Mouse (Mus musculus) thymus, postnatal 0 days (tissue): Measurements from ENCODE around the gene Gls. TPM values are rescaled to one million over a fixed set of nuclear protein-coding genes. Genes with fewer than 3 reads are reported as not detected.

Source experiments
- DNase-seq: peaks from one replicate; pipeline ENCODE4 v3.0.0-alpha.2; 2015; ENCODE audit warnings: low spot score
- polyA plus RNA-seq: library from polyadenylated mRNA; unstranded; fragments of >200 nt; fragmentation: Nextera tagmentation; extraction: Ambion mirVana; gene quantifications from 2 replicates; pipeline ENCODE4 v1.2.1, GENCODE M21; 2015

Gls gene
- 30.8 and 38.3 TPM in 2 replicates for polyA plus RNA-seq

DNA sequence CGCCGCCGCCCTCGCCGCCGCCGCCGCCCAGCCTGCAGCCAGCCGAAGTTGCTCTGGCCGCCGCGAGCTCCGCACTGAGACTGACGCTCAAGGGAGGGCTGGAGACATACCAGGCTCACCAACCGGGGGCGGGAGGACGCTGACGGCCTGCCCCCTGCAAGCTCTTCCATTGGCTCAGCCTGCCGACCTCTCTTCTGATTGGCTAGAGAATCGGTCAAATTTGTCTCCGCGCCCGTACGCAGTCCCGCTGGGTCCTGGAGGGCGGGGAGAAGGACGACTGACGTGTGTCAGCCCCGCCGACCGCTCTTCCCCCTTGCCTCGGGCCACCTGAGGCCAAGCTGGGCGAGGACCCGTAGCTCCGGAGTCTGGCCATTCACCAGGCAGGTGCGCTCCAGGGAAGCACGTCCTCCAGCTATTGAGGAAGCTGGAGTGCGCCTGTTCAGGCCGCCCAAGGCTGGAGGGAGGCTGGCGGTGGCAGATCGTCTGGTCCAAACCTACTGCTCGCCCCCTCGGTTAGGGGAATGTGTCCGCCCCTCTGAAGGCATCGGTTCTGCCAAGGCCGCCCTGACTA lies at the start of gene Gls:
TSS of gene Gls (minus strand) at position 90 of the 571 bp plus-strand sequence.
- peak; percentile 97 for DNase-seq

DNA sequence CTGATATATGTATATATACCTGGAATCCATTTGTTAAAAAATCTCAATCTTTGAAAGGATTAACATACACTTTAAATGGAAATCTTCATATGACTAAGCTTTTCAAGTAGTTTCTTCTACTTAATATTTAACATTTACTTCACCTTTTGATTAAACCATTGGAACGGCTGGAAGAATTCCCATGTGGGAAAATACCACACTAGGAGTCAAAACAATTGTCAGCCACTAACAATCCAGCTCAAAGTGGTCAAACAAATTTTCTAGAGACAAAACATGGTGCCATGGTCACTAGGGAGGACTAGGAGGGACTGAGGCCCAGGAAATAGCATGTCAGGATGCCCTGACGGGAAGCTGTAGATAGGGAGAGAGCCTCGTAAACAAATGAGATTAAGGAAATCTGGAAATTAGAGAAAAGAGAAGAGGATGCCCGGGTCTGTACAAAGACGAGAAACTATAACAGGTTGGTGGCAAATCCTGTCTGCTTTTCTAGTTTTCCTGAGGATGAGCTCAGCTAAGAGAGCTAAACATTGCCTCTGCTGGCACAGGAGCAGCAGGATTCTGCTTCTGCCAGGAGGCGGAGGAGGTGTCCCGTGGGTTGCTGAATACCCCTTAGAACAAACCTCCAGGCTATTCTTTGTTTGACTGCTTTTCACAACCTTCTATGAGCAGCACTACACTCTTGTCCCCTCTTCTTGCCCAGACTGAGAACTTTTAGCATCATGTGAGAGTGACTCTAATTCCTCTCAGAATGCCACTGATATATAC lies 47.0 kb upstream of the Gls start:
- no peak for DNase-seq

DNA sequence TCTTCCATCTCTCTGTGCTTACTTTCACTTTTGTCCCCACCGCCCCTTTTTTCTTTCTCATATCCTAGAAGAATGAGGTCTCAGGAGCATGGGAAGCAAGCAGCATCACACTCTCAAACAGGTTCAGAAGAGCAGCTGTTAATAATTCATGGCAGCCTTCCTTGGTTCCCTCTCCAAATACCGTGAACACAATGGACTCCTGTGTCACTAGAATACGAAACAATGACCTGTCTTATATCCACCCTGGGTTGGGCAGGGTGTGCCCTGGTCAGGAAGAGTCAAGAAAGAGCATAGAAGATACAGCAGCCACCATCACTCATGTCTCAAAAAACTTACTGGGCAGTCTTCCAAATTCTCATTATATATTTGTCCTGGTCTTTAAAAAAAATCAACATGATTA lies 46.3 kb upstream of the Gls start:
- no peak for DNase-seq

DNA sequence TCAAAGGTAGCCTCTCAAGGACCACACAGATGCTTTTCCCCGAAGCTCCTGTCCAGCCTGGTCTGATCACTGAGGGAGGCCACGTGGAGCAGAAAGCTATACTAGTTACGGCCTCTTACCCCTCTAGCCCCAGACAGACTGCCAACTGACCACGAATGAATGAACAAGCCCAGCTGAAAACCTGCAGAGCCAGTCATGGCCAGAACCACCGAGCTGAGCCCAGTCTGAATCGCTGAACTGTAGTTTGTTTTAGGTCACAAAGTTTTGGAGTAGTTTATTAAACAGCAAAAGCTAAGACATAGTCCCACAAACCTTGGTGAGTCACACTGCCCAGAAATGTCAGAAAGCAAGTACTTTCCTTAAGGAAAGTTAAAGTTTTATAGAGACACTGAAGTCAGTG lies 45.0 kb upstream of the Gls start:
- no peak for DNase-seq

DNA sequence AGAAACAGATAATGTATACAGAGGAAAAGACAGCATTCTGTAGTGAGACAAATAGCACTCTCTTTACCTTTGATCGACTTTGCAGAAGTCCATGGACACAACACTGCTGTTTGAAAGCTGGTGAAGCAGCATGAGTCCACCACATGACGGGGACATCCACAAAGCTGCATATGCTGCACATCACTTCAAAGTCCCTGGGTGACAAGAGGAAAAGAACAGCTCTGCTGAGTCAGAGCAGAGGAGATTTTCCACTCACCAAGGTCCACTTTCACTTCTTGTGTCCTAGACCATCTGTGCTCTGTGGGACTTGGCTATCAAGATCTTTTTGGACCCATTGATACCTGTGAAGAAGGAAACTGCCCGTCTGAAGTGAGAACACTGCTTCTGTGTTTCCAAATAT lies 41.2 kb upstream of the Gls start:
- no peak for DNase-seq

DNA sequence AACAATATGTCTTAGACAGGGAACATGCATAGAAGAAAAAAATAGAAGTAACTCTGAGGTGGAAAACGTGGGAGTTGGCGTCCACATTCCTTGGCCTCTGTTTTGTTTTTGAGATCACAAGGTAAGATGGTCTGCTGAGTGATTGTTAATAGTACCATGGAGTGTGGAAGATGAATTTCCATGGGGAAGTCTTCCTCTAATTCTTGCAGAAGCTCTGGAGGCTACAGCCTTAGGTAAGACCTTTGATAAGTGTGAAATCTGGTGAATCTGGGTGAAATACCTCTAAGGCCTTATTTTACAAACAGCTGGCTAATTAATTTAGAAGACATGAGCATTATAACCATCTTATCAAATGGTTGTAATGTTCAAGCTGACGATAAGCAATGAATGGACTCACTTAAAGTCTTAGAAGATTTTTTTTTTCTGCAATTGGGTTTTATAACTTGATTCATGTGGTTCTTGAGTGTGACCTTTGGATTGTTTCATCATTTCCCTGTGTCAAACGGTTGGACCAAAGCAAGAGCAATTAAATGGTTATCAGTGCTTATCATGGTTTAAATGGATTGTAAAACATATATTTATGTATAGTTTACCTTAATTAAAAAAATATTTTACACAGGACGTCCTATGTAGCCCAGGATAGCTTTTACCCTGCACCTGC lies 39.1 kb upstream of the Gls start:
- no peak for DNase-seq

DNA sequence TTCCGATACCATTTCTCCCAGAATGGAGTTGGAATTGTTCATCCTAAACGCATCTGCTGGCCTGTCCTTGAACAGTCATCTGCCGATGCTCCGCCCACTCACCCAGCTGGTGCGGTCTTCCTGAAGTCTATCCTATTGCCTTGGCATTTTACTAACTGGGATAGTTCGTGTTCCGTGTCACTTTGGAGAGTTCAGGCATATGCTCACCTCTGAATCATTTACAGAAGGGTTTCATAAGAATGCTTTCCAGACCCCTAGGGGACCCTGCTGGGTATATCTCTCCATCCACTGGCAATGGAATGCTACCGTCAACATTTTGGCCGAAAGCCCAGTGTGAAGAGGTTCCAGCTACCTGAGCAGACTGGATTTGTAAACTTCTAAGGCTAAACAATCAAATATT lies 37.3 kb upstream of the Gls start:
- no peak for DNase-seq

DNA sequence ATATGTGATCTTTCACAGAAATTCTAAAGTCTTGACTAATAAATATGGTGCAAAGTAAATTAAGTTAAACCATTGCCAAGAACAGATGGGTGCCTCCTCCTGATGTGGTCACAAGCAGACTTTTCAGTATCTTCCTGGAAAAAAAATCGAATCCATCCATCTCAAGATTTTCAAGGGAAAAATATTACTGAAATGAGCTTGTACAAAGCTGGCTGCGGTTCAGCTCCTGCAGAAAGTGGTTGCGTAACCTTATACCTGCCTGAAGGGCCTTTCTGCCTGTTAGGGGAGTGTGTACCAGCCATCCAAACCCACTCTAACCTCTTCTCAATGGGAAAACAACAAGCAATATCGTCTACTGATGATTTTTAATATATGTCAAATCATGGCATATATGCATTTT lies 36.6 kb upstream of the Gls start:
- no peak for DNase-seq

DNA sequence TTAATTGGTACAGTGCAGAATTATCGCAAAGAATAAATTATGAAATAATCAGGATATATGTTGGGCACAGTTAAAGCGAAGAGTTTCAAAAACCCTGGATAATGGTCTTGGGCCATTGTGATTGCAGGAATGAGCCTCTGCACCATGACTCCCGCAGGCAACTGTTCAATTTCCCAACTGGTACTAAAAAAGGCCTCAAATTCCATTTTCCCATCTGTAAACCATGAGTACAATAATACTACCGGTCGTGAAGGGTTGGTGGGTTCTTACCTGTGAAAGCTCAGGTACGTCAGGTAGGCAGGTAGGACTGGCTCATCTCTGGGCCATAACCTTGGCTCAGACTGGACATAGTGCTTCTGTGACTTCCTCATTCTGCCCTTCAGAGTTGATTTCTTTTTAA lies 35.0 kb upstream of the Gls start:
- DNase-seq, result no peak

DNA sequence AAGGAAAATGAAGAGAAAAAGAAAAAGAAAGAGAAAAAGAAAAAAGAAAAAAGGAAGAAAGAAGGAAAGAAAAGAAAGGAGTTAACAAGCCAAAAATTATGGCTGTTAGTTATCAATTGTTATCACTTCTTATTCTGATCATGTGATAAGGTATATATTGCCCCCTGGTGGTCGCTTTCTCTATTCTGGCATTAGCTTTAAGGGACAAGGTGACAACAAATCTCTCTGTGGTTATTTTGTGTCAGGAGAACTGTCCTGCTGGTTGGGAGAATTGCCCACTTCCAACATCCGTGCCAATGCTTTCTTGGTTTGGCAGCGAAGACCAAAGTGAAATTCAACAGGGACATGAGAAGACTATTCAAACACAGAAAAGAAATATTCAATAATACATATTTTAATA lies 34.6 kb upstream of the Gls start:
- DNase-seq, result peak; percentile 71

DNA sequence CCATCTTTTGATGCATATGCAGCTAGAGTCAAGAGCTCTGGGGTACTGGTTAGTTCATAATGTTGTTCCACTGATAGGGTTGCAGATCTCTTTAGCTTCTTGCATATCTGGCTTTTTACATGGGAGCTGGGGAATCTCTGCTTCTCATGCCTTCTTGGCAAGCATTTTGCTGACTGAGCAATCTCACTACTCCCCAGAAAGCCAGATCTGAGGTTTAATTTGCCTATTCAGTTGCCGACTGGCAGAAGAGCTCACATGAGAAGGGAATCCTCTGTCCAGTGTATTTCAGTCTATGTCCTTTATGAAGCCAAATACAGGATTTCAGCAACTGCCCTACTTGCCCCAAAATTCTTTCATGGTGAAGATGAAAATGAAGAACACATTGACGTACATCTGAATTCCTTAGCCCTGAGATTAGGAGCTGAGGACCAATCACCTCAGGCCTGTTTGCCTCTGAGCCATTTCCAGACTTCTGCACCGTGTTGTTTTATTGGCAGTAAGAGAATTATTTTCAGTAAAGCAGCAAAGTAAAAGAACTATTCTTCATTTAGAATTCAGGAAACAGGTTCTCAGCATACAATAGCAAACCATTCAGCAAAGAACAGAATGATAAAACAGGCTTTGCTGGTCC lies 33.0 kb upstream of the Gls start:
- no peak for DNase-seq

DNA sequence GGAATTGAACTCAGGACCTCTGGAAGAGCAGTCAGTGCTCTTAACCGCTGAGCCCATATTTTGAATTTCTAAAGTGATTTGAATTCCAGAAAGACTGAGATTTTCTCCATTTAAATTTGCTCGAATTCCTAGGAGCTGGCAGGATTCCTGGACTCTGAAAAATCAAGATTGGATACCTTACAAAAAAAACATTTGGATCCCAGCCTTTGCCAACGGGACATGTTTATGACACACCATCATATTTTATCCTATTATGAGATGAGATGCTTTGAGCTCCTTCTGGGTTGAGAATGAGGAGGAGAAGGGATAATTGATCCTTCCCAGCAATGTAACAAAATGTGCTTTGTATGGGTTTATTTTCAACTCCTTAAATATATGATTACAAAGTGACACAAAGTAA lies 31.3 kb upstream of the Gls start:
- DNase-seq, result no peak

DNA sequence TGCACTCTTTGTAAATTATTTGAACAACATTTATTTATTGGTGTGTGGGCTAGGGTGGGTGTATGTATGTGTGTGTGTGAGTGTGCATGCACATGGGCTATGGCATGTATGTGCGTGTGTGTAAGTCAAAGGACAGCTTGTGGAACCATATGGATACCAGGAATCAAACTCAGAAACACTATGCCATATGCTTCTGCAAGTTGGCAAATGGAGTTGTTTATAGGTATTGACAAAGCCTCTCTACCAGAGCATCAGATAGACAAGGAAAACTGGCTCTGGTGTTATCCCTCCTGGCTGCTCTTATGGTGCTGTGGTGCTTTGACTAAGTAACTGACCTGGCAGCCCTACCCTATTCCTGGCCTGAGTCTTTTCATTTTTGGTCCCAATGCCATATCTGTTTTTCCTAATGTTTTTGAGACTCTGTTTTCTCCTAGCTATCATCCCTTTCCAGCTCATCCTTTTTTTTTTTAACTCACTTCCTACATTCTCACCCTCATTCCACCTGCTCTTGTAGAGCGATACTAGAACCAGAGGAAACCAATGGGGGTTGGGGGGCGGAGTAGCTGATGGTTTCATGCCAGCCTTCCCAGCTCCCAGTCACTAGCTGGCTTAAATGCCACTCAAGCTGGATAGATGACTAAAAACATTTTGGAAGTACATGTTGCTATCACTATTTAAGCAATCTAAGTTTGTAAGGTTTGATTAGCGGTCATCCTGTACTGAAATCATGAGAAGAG lies 27.5 kb upstream of the Gls start:
- DNase-seq, result no peak

DNA sequence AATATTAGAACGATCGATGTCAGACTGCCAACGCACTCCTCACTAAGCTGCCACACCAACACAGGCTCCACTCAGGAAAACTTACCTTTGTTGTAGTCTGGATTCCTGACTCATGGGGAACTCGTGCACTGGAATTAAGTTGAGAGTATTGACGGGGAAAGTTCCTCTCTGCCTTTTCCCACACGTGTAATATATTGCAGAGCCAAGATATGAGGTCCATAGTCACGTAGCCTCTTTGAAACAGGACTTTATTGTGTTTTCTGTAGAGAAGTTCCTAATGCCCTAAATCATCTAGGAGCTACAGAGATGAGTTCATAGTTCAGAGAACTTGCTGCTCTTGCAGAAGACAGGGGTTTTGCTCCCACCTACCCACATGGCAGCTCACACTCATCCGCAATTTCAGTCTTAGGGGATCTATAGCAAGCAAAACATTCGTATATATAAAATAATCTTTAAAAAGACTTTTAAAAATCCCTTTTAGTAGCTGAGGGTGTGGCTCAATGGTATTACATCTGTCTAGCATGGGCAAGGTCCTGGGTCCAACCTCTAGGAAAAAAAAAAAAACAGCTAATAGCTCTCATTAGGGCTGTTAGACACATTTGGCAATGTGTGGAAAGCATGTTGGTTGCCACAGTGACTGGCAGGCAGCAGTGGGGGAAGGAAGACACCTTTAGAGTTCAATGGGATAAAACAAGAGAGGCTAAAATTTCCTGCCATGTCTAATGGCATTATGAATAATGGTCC lies 25.1 kb upstream of the Gls start:
- no peak for DNase-seq

DNA sequence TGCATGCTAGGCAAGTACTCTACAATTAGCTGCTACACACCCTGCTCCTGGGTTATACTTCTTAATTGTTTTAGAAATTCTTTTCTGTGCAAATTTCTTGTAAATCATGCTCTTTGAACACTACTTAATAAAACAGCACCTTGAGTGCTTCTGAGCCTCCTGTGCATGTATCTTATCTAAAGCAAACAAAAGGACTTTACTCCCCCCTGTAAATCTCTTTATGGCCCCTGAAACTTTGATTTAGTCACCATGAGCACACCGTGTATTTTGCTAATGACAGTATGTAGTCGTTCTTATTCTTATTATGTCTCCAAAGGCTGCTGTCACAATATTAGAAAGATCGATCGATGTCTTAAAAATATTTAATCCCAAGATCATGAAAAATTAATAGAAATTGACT lies 23.9 kb upstream of the Gls start:
- DNase-seq, result no peak

DNA sequence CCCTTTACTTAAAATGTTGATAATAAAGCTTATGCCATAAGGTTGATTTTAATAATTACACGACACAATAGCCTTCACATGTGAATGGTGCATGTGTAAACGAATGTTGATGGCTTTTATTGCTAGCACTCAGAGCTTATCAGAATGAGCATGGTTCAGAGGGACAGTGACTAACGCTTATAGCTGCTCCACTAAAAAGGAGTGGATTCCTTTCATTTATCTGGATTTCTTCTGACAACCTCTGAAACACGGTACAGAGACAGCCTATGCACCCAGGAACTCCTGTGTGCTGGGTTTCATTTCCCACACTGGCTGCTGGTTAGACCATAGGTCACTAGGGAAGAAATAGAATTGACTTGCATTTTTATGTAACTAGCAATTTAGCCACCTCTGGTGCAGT lies 23.2 kb upstream of the Gls start:
- DNase-seq, result no peak

DNA sequence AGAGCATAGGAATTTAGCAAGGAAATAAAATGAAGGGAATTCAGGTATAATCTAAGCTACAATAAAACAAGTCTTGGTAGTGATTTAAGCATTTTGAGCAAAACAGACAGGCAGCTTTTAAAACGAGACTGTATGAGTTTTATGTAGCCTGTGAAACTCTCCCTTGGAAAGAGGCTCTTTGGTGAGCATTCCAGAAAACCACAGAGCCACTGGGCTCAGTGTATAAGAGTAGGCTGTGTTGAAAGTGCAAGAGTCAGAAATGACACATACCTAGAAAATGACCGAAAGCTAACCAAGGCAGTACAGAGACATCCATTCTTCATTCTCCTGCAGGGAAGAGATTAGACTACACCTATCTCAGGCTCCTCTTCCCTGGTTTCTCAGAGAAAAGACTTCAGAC lies 21.4 kb upstream of the Gls start:
- DNase-seq, result no peak

DNA sequence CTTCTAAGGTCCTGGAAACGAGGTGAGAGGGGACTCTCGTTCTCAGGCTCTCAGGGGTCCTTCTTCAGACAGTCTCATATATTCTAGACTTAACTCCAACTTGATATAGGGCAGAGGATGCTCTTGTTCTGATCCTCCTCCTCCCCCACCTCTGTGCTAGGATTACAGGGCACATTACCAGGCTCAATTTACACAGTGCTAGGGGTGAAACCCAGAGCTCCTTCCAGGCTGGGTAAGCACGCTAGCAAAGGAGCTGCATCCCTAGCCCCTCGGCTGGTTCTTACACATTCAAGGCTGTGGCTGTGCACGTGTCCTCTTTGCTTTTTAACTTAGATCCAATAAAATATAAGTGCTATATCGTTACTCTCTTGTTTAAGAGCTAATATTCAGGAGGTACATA lies 20.4 kb upstream of the Gls start:
- no peak for DNase-seq

DNA sequence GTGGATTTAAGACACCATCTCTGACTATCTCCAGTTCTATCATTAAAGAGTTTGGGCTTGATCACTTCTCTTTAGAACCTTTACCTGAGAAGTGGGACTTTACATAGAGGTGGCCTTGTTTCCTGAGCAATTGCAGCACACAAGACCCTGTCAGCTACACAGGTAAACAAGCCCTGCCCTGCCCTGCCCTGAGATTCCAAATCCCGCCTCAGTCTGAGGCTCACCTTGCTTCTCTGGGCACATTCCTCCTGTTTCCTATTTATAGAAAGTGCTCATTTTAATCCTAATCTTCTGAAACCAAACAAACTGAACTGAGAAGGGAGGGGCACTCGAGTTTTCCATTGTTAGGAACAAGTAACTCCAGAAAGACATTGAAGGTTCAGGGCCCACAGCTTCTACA lies 19.4 kb upstream of the Gls start:
- no peak for DNase-seq

DNA sequence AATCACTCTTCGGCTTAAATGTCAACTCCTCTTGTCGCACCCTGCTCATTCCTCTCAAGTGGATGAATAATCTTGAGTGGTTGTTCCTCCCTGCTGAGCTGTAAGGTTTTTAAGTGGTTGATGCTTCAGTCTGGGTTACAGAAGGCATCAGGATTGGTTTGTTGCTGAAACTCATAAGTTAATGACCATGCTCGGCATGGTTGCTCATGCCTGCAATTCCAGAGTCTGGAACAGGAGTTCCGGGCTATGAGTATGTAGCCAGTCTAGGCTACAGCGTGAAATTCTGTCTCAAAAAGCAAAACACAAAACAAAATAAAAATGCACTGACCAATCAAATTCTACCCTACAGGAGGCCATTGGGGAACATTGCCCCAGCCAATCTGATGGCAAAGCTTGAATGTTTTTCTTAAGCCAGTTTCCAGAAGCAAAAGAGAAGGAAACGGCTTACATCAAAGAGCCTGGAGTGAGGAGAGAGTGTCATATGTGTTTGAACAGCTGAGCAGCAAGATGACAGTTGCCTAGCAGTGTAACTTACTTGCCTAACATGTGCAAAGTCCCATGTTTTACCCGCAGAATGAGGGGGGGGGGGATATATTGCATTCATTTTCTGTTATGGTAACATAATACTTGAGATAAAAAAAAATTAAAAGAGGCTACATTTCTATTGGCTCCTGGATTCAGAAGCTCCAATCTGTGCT lies 18.2 kb upstream of the Gls start:
- DNase-seq, result no peak
